Mouse (Mus musculus): ENCODE data around the gene Utp4. TPM values are rescaled to one million over a fixed set of nuclear protein-coding genes. Genes with fewer than 3 reads are reported as not detected.
"Not testable (repeated sequence)": the region's sequence is repeated elsewhere in the genome, so short reads cannot be mapped to it uniquely, and the experiment has no call there.

Utp4 gene
- total and polyA plus RNA-seq, 2 experiments from 2014 or later, result 25.5 to 29.5 TPM

DNA sequence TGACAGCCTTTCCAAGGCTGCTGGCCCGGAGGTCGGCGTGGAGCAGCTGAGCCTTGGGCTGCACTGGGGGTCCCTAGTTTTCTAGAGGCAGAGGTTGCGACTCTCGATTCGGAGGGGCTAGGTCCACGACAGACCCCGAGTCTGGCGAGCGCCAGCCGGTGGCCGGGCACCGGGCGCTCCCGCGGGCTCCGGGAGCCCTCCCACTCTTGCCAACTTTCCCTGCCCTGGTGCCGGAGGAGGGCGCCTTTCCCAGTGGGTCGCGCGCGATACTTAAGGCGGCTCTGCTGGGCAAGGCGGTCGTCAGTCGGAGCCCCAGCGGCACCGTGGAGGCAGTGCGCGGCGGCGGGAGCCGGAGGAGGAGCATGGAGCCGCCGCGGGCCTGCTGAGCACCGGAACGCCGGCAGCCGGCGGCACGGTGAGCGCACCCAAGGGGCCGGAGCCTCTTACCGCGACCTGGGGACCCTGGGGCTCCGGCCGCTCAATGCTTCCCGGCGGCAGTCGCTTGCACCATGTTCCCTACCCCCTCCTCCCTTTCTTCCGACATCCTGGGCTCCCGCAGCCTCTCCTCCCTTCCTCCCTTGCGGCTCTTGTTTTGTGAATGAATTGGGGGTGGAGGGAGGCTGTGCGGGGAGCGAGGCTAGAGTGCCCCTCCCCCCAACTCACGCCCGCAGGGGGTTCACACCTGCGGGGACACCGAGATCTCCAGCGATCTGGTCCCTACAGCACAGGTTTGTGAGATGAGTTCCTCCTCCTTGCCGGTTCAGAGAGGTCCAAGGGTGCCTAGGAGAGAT, 22.7 kb upstream of the Utp4 start:
- Histone ChIP-seq H3K36me3 (ENCODE audit: insufficient read depth, low read length) (no peaks in the 10 kb centered on the region), H3K27me3 (ENCODE audit: insufficient read depth, low read length) (no peaks in the 10 kb centered on the region), H3K27ac (peak overlapping the region; percentile 66), H3K4me2 (ENCODE audit: low read depth, low read length) (peak overlapping the region; percentile 99), H3K9me3 (ENCODE audit: low read length) (no peaks in the 10 kb centered on the region), H3K9ac (replicated peaks; ENCODE audit: low read length) (peak overlapping the region; percentile 64), H3K4me3 (ENCODE audit: low read length) (peak overlapping the region; percentile 69), H3K4me1 (ENCODE audit: insufficient read depth, low read length) (peaks cover 17% of the 10 kb centered on the region)
- TF ChIP-seq CTCF (IDR thresholded peaks at IDR 0.05; ENCODE audit: low read depth), result peak; percentile 52
- ATAC-seq (peak; percentile 61), DNase-seq (ENCODE audit: low spot score) (peak; percentile 77)
- WGBS, result 1% methylated on average over 60 of the region's 63 CpGs

DNA sequence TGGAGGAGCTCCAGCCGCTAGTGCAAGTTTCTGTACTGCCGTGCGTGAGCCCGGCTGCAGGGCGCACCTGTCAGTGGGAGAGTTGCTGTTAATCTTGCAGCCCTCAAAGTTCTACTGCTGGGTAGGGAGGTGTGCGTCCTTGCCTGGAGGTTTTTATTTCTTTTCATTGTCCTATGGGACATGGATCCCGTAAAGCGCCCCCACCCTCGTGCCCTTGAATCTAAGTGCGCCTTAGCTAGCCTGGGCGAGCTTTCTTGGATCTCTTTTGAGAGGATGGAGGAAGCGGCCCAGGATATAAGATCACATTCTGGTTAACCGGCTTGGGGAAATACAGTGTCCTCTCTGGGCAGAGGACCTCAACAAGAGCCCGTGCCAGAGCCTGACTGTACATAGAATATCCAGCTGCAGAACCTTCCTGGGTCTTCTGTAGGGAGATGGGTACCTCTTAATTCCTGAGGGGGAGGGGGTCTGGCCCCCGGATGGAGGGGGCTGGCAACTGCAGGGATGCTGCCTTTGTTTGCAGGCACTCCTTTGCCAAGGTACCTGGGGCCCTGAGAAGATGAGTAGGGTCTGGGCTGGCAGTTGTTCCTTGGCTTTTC, 22.0 kb upstream of the Utp4 start:
- DNase-seq (ENCODE audit: low spot score), result peak; percentile 33
- H3K27ac ChIP-seq, result peak overlapping the region; percentile 66
- H3K4me1 ChIP-seq (ENCODE audit: insufficient read depth, low read length), result peaks cover 17% of the 10 kb centered on the region
- no peaks in the 10 kb centered on the region for H3K9me3 ChIP-seq (ENCODE audit: low read length)
- peak overlapping the region; percentile 64 for H3K9ac ChIP-seq (replicated peaks; ENCODE audit: low read length)
- no peak for TF ChIP-seq CTCF (IDR thresholded peaks at IDR 0.05; ENCODE audit: low read depth)
- no peaks in the 10 kb centered on the region for H3K27me3 ChIP-seq (ENCODE audit: insufficient read depth, low read length)
- H3K36me3 ChIP-seq (ENCODE audit: insufficient read depth, low read length), result no peaks in the 10 kb centered on the region
- under 1% methylated on average over 15 of the region's 15 CpGs for WGBS
- H3K4me2 ChIP-seq (ENCODE audit: low read depth, low read length), result peak overlapping the region; percentile 99
- H3K4me3 ChIP-seq (ENCODE audit: low read length), result peak overlapping the region; percentile 69
- peak; percentile 21; the same call in 1 of the 2 replicates for ATAC-seq

DNA sequence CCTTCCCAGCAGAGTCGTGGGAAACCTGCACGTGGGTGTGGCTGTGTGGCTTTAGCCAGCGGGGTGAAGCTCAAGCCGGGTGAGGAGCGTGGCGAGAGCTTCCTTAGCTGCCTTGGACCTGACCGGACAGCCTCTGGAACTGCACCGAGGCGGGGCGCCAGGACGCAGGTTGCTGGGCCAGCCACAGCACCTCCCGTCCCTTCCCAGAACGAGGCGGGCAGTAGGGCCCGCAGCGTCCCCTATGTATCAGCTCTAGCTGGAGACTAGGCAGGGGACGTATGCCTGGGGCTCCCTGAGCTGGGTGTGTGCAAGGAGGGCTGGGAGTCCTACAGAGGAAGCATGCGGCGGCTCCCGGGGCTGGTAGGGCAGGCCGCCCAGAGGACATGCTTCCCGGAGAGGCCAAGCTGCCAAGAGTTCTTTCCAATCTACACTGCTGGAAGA, 21.5 kb upstream of the Utp4 start:
- DNase-seq (ENCODE audit: low spot score) (peak; percentile 70), ATAC-seq (peak; percentile 73)
- Histone ChIP-seq H3K9ac (replicated peaks; ENCODE audit: low read length) (peak overlapping the region; percentile 64), H3K4me3 (ENCODE audit: low read length) (peak overlapping the region; percentile 69), H3K27me3 (ENCODE audit: insufficient read depth, low read length) (no peaks in the 10 kb centered on the region), H3K4me1 (ENCODE audit: insufficient read depth, low read length) (peaks cover 17% of the 10 kb centered on the region), H3K27ac (peak overlapping the region; percentile 66), H3K9me3 (ENCODE audit: low read length) (no peaks in the 10 kb centered on the region), H3K36me3 (ENCODE audit: insufficient read depth, low read length) (no peaks in the 10 kb centered on the region), H3K4me2 (ENCODE audit: low read depth, low read length) (peak overlapping the region; percentile 99)
- WGBS, result 0% methylated on average over 22 of the region's 22 CpGs
- peak; percentile 59 for TF ChIP-seq CTCF (IDR thresholded peaks at IDR 0.05; ENCODE audit: low read depth)

GRCm38 (mm10) chr8:106872454-106873034, 20.9 kb upstream of the Utp4 start:
- TF ChIP-seq CTCF (IDR thresholded peaks at IDR 0.05; ENCODE audit: low read depth), result no peak

DNA sequence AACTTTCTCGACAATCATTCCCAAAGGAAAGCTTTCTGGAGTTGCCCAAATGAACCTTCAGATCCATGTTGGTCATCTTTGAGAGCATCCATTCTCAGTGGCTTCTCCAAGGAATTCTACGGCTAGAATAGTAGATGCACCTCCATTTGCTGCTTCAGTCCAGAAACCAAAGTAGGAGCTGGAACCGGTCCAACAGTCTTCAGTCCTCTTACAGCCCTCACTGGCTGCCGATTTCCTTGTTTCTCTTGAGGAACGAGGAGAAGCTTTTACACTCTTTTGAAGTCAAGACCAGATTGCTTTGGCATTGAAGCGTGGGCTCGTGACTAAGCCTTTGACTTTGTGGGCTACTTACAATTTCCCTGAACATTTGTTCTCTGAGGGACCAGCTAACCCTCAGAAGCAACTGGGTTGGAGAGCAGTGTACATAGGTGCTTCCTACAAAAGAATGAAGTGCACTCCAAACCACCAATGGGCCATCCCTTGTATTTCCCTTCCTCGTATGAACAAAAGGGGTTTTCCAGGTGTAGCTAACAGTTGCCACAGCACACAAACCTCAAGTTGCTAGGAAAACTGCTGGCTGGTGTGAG, 13.2 kb upstream of the Utp4 start:
- ATAC-seq, result no peak
- DNase-seq (ENCODE audit: low spot score), result peak; percentile 18

More at GRCm38 (mm10) chr8:106872454-106873034, 20.9 kb upstream of the Utp4 start:
- Histone ChIP-seq H3K27ac (peak overlapping the region; percentile 66), H3K27me3 (ENCODE audit: insufficient read depth, low read length) (no peaks in the 10 kb centered on the region), H3K4me2 (ENCODE audit: low read depth, low read length) (peak overlapping the region; percentile 99), H3K9ac (replicated peaks; ENCODE audit: low read length) (peak overlapping the region; percentile 64), H3K36me3 (ENCODE audit: insufficient read depth, low read length) (0 out of 2 replicates have a peak, but pooled peaks cover 4% of the 10 kb centered on the region), H3K4me1 (ENCODE audit: insufficient read depth, low read length) (peaks cover 17% of the 10 kb centered on the region), H3K4me3 (ENCODE audit: low read length) (peak overlapping the region; percentile 69), H3K9me3 (ENCODE audit: low read length) (no peaks in the 10 kb centered on the region)
- DNase-seq (ENCODE audit: low spot score) (peak; percentile 18), ATAC-seq (no peak)
- 16% methylated on average over 8 of the region's 8 CpGs for WGBS

DNA sequence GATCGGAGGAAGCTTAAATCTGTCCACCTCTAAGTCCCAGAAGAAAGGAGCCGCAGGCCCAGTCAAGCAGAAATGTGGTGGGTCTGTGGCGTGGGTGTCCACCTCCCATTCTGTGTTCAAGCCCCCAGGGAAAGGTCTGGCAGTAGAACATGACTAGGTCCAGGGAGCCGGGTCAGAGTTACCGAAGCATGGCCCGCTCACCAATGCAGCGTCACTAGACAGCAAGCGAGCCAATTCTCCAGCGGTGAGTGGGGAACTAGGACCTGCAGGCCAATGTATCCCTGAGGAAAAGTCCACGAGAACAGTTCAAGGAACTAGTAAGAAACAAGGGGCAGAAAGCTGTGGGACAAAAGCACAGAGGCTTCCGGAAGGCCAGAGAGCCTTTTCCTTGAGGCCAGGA, 9.3 kb upstream of the Utp4 start:
- not testable (repeated sequence) for H3K27ac ChIP-seq; H3K9ac ChIP-seq (replicated peaks; ENCODE audit: low read length); H3K9me3 ChIP-seq (ENCODE audit: low read length); ATAC-seq; H3K4me2 ChIP-seq (ENCODE audit: low read depth, low read length); DNase-seq (ENCODE audit: low spot score); H3K4me3 ChIP-seq (ENCODE audit: low read length); H3K27me3 ChIP-seq (ENCODE audit: insufficient read depth, low read length); H3K4me1 ChIP-seq (ENCODE audit: insufficient read depth, low read length)
- peaks cover 30% of the 10 kb centered on the region for H3K36me3 ChIP-seq (ENCODE audit: insufficient read depth, low read length)
- 92% methylated on average over 11 of the region's 11 CpGs for WGBS

More for the DNA sequence above, 13.2 kb upstream of the Utp4 start:
- WGBS, result 83% methylated on average over 8 of the region's 8 CpGs
- H3K4me2 ChIP-seq (ENCODE audit: low read depth, low read length), result no peak overlapping the region
- H3K27ac ChIP-seq, result no peak overlapping the region
- no peaks in the 10 kb centered on the region for H3K4me1 ChIP-seq (ENCODE audit: insufficient read depth, low read length)
- H3K27me3 ChIP-seq (ENCODE audit: insufficient read depth, low read length), result no peaks in the 10 kb centered on the region
- H3K4me3 ChIP-seq (ENCODE audit: low read length), result no peak overlapping the region
- no peak for TF ChIP-seq CTCF (IDR thresholded peaks at IDR 0.05; ENCODE audit: low read depth)
- H3K9ac ChIP-seq (replicated peaks; ENCODE audit: low read length), result no peak overlapping the region
- H3K36me3 ChIP-seq (ENCODE audit: insufficient read depth, low read length), result peaks cover 28% of the 10 kb centered on the region
- no peaks in the 10 kb centered on the region for H3K9me3 ChIP-seq (ENCODE audit: low read length)

DNA sequence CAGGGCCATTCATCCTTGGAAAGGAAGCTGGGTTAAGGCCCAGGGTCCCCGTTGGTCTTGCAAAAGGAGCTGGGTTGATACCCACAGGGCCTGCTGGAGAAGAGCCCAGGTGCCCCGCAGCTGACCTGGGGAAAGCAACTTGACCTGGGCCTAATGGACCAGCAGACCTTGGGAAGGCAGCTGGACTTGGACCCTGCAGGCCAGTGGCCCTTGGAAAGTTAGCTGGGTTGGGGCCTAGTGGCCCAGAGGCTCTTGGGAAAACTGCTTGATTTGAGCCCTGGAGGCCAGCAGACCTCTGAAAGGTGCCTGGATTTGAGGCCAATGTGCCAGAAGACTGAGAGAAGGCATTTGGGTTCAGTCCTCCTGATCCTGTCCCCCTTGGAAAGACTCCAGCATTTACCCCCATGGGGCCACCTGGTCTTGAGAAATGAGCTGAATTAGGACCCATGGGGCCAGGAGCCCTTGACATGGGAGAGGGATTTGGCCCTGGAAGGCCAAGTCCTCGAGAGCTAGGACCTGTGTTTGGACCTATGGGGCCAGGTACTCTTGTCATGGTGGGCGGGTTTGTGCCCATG, 8.5 kb upstream of the Utp4 start:
- H3K36me3 ChIP-seq (ENCODE audit: insufficient read depth, low read length), result peaks cover 29% of the 10 kb centered on the region
- DNase-seq (ENCODE audit: low spot score); H3K27ac ChIP-seq; H3K9me3 ChIP-seq (ENCODE audit: low read length); H3K27me3 ChIP-seq (ENCODE audit: insufficient read depth, low read length); H3K4me1 ChIP-seq (ENCODE audit: insufficient read depth, low read length); H3K4me2 ChIP-seq (ENCODE audit: low read depth, low read length); ATAC-seq; H3K9ac ChIP-seq (replicated peaks; ENCODE audit: low read length); H3K4me3 ChIP-seq (ENCODE audit: low read length): not testable (repeated sequence)
- 87% methylated on average over 4 of the region's 4 CpGs for WGBS

Data from hindbrain, postnatal 0 days (tissue).